Mouse (Mus musculus): ENCODE measurements around the gene Gm45213. TPM values are rescaled to one million over a fixed set of nuclear protein-coding genes. Genes with fewer than 3 reads are reported as not detected.

The Gm45213 gene
- total and polyA plus RNA-seq, 3 experiments = not detected

DNA sequence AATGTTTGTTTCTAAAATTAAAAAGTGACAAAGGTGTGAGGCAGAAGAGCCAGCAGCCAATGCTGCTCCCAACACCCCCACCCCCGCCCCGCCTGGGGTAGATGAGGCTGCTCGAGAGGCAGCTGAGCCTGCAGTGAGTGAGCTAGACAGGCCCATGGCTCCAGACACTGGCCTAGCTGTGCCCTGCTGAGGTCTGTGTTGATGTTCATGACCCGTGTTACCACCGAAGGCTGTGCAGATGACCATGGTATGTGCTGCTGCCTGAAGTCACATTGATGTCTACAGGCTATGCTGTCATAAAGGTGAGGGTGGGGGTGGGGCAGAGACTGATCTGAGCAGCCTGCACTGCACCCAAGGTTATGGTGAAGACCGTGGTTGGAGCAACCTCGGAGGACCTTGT lies 55.4 kb downstream of the Gm45213 start:
- no peaks in the 10 kb centered on the region for H3K9me3 ChIP-seq (replicated peaks)
- H3K36me3 ChIP-seq (replicated peaks) = no peaks in the 10 kb centered on the region
- H3K4me3 ChIP-seq (ENCODE audit: low read depth, low read length) = no peak overlapping the region
- H3K4me1 ChIP-seq (ENCODE audit: insufficient read depth, low read depth, low read length) = peaks cover 18% of the 10 kb centered on the region
- ATAC-seq (ENCODE audit: extremely low read depth, insufficient number of reproducible peaks, low FRiP score, poor library complexity, severe bottlenecking) (no peak), DNase-seq (ENCODE audit: low spot score) (no peak)
- TF ChIP-seq GATA1 (IDR thresholded peaks at IDR 0.05; ENCODE audit: borderline replicate concordance, low read length) (no peak), CTCF (IDR thresholded peaks at IDR 0.05; ENCODE audit: low read depth, low read length) (no peak), TAL1 (conservative IDR thresholded peaks at IDR 0.05; ENCODE audit: low read depth, low read length) (no peak), POLR2AphosphoS5 (IDR thresholded peaks at IDR 0.05; ENCODE audit: insufficient replicate concordance, low read depth, low read length) (no peak), GATA2 (IDR thresholded peaks at IDR 0.05; ENCODE audit: borderline replicate concordance, low read depth, low read length) (no peak)
- peaks cover 56% of the 10 kb centered on the region for H3K27me3 ChIP-seq (ENCODE audit: insufficient read depth, low read length)

DNA sequence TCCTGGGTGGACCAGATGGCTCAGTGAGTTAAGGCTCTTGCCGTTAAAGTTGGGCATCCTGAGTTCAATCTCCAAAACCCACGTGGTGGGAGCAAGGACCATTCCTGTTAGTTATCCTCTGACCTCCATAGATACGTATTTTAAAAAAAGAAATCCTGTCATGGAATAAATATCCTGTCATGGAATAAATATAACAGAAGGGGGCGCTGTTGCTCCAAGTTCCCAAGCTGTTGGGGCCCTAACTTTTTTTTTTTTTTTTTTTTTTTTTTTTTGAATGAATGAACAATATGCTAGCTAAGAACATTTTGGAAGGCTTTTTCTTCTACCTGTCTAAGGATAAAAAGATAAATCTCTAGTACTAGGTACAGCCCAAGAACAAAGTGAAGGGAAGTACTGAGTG lies 58.5 kb downstream of the Gm45213 start:
- Histone ChIP-seq H3K27me3 (ENCODE audit: insufficient read depth, low read length) (peaks cover 60% of the 10 kb centered on the region), H3K4me3 (ENCODE audit: low read depth, low read length) (no peak overlapping the region), H3K4me1 (ENCODE audit: insufficient read depth, low read depth, low read length) (peaks cover 14% of the 10 kb centered on the region), H3K36me3 (replicated peaks) (no peaks in the 10 kb centered on the region), H3K9me3 (replicated peaks) (no peaks in the 10 kb centered on the region)
- no peak for TF ChIP-seq POLR2AphosphoS5 (IDR thresholded peaks at IDR 0.05; ENCODE audit: insufficient replicate concordance, low read depth, low read length)
- TF ChIP-seq GATA2 (IDR thresholded peaks at IDR 0.05; ENCODE audit: borderline replicate concordance, low read depth, low read length) = no peak
- peak; percentile 11; the same call in 1 of the 2 replicates for TF ChIP-seq CTCF (IDR thresholded peaks at IDR 0.05; ENCODE audit: low read depth, low read length)
- TF ChIP-seq GATA1 (IDR thresholded peaks at IDR 0.05; ENCODE audit: borderline replicate concordance, low read length) = no peak
- TF ChIP-seq TAL1 (conservative IDR thresholded peaks at IDR 0.05; ENCODE audit: low read depth, low read length) = no peak
- DNase-seq (ENCODE audit: low spot score) (no peak), ATAC-seq (ENCODE audit: extremely low read depth, insufficient number of reproducible peaks, low FRiP score, poor library complexity, severe bottlenecking) (no peak; the same call in 1 of the 2 replicates)

DNA sequence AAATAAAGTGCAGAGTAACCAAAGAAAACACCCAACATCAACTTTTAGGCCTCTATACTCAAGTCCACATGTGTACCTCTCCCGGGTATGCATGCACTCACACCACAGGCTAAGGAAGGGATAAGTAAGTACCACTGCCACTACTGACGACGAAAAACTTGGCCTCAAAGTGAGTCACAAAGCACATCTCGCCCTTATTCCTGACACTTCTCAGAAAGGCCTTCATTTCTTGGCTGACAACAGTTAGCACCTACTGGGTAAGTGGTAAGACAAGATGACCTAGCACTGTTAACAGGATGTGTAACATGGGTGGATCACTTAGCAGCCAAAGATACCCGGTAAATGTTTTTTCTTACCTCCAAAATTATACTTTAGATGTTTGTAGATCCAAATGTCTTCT lies 61.1 kb downstream of the Gm45213 start:
- Histone ChIP-seq H3K4me1 (ENCODE audit: insufficient read depth, low read depth, low read length) (peaks cover 24% of the 10 kb centered on the region), H3K36me3 (replicated peaks) (no peaks in the 10 kb centered on the region), H3K4me3 (ENCODE audit: low read depth, low read length) (no peak overlapping the region), H3K27me3 (ENCODE audit: insufficient read depth, low read length) (peaks cover 55% of the 10 kb centered on the region), H3K9me3 (replicated peaks) (no peaks in the 10 kb centered on the region)
- ATAC-seq (ENCODE audit: extremely low read depth, insufficient number of reproducible peaks, low FRiP score, poor library complexity, severe bottlenecking) (no peak), DNase-seq (ENCODE audit: low spot score) (no peak)
- TF ChIP-seq TAL1 (conservative IDR thresholded peaks at IDR 0.05; ENCODE audit: low read depth, low read length) (no peak), GATA1 (IDR thresholded peaks at IDR 0.05; ENCODE audit: borderline replicate concordance, low read length) (no peak), GATA2 (IDR thresholded peaks at IDR 0.05; ENCODE audit: borderline replicate concordance, low read depth, low read length) (no peak), CTCF (IDR thresholded peaks at IDR 0.05; ENCODE audit: low read depth, low read length) (no peak), POLR2AphosphoS5 (IDR thresholded peaks at IDR 0.05; ENCODE audit: insufficient replicate concordance, low read depth, low read length) (no peak)

DNA sequence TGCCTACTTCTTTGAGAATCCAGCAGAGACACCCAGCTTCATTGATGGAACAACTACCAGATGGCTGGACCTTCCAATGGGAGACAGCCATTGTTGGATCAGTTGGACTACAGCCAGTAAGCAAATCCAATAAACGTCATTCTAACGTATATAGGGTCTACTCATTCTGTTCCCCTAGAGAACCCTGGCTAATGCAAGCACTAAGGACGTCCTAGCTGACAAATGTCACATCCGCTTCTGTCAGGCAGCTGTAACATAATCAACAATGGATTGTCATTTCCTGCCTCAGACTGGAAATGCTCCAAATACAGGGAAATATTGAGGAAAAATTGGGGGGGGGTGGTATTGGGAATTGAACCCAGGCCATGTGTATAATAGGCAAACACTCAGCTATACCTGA lies 62.4 kb downstream of the Gm45213 start:
- Histone ChIP-seq H3K4me1 (ENCODE audit: insufficient read depth, low read depth, low read length) (peaks cover 31% of the 10 kb centered on the region), H3K27me3 (ENCODE audit: insufficient read depth, low read length) (peaks cover 43% of the 10 kb centered on the region), H3K4me3 (ENCODE audit: low read depth, low read length) (no peak overlapping the region), H3K36me3 (replicated peaks) (no peaks in the 10 kb centered on the region), H3K9me3 (replicated peaks) (no peaks in the 10 kb centered on the region)
- no peak for ATAC-seq (ENCODE audit: extremely low read depth, insufficient number of reproducible peaks, low FRiP score, poor library complexity, severe bottlenecking)
- DNase-seq (ENCODE audit: low spot score) = no peak
- TF ChIP-seq POLR2AphosphoS5 (IDR thresholded peaks at IDR 0.05; ENCODE audit: insufficient replicate concordance, low read depth, low read length) = no peak
- no peak for TF ChIP-seq GATA1 (IDR thresholded peaks at IDR 0.05; ENCODE audit: borderline replicate concordance, low read length)
- TF ChIP-seq CTCF (IDR thresholded peaks at IDR 0.05; ENCODE audit: low read depth, low read length) = no peak
- no peak for TF ChIP-seq GATA2 (IDR thresholded peaks at IDR 0.05; ENCODE audit: borderline replicate concordance, low read depth, low read length)
- TF ChIP-seq TAL1 (conservative IDR thresholded peaks at IDR 0.05; ENCODE audit: low read depth, low read length) = no peak

DNA sequence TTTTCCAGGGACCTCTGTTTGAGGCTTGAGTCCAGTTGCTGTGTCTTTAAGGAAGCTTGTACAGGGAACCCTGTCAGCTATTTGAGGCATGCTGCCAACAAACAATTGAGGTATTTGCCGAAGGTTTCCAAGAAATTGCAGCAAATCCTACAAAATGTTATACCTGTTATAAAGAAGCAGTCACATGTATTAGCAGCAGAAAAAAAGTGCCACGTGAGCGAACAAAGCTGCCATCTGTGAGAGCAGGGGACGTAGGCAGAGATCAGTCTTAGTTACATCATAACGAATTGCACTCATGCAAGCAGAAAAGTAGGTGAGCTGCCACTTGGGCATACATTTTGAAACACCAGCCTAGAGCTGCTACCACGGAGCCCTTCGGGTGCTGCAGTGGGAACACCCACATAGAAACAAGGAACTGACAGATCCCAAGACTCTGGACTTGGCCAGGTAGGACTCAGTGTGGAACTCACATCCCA lies 63.2 kb downstream of the Gm45213 start:
- Histone ChIP-seq H3K4me3 (ENCODE audit: low read depth, low read length) (no peak overlapping the region), H3K27me3 (ENCODE audit: insufficient read depth, low read length) (peaks cover 37% of the 10 kb centered on the region), H3K9me3 (replicated peaks) (no peaks in the 10 kb centered on the region), H3K4me1 (ENCODE audit: insufficient read depth, low read depth, low read length) (peaks cover 37% of the 10 kb centered on the region), H3K36me3 (replicated peaks) (no peaks in the 10 kb centered on the region)
- DNase-seq (ENCODE audit: low spot score) (no peak), ATAC-seq (ENCODE audit: extremely low read depth, insufficient number of reproducible peaks, low FRiP score, poor library complexity, severe bottlenecking) (no peak)
- TF ChIP-seq GATA1 (IDR thresholded peaks at IDR 0.05; ENCODE audit: borderline replicate concordance, low read length) (no peak), TAL1 (conservative IDR thresholded peaks at IDR 0.05; ENCODE audit: low read depth, low read length) (no peak), GATA2 (IDR thresholded peaks at IDR 0.05; ENCODE audit: borderline replicate concordance, low read depth, low read length) (no peak), POLR2AphosphoS5 (IDR thresholded peaks at IDR 0.05; ENCODE audit: insufficient replicate concordance, low read depth, low read length) (no peak), CTCF (IDR thresholded peaks at IDR 0.05; ENCODE audit: low read depth, low read length) (no peak)

DNA sequence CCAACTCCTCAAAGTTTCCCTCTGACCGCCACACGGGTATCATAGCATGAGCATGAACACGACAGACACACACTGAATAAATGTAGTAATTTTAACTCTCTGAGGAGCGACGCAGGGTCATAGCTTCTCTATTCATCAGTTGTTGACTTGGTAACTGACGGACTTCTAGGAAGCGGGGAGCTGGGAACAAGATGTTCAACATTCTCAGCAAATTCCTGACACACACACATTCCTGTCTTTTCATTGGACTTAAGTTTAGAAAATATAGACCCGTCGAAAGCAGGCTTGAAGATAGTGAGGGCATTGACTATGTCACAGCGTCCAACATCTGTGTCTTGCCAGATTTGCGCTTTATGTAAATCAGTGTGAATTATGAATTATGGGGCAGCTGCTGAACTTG lies 63.8 kb downstream of the Gm45213 start:
- peaks cover 42% of the 10 kb centered on the region for H3K4me1 ChIP-seq (ENCODE audit: insufficient read depth, low read depth, low read length)
- no peak for TF ChIP-seq GATA1 (IDR thresholded peaks at IDR 0.05; ENCODE audit: borderline replicate concordance, low read length)
- no peak for TF ChIP-seq CTCF (IDR thresholded peaks at IDR 0.05; ENCODE audit: low read depth, low read length)
- ATAC-seq (ENCODE audit: extremely low read depth, insufficient number of reproducible peaks, low FRiP score, poor library complexity, severe bottlenecking) = no peak
- H3K27me3 ChIP-seq (ENCODE audit: insufficient read depth, low read length) = peaks cover 37% of the 10 kb centered on the region
- no peak overlapping the region for H3K4me3 ChIP-seq (ENCODE audit: low read depth, low read length)
- no peak for DNase-seq (ENCODE audit: low spot score)
- no peaks in the 10 kb centered on the region for H3K9me3 ChIP-seq (replicated peaks)
- H3K36me3 ChIP-seq (replicated peaks) = no peaks in the 10 kb centered on the region
